Mouse (Mus musculus): ENCODE data around the gene Timp1.
A peak's percentile ranks its signal among the peaks of the same experiment; 100 is the strongest.

The Timp1 gene

DNA sequence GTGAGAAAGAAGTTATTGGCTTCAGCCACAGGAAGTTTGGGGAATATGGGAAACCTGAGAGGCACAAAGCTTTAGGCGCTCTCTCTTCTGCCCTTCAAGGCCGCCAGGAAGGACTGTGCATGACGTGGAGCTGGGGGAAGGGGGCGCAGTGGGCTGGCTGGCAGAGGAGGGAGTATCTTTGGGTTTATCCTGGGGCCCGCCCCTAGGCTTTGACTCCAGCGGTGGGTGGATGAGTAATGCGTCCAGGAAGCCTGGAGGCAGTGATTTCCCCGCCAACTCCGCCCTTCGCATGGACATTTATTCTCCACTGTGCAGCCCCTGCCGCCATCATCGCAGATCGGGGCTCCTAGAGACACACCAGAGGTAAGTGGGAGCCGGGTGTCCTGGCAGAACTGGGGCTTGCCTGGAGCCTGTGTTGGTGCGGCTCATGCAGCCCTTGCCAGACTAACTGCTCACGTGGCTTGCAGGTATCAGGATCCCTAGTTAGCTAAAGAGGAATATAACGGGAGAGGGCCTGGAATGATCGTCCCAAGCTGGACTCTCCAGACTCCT is at the start of gene Timp1:
Gene Timp1 (plus strand): TSS at position 205 of the 552 bp plus-strand sequence.
- no peak for DNase-seq (ENCODE audit: low read depth, low spot score)

GRCm38 (mm10) chrX:20828934-20829333 is 41.0 kb upstream of the Timp1 start:
- DNase-seq (ENCODE audit: low read depth, low spot score) = no peak

- DNase-seq (ENCODE audit: low read depth, low spot score) = no peak
These were observed 22.7 kb upstream of the Timp1 start for GRCm38 (mm10) chrX:20847232-20847631.

- no peak for DNase-seq (ENCODE audit: low read depth, low spot score)
These were observed 22.1 kb upstream of the Timp1 start for GRCm38 (mm10) chrX:20847816-20848215.

- DNase-seq (ENCODE audit: low read depth, low spot score) = peak; percentile 90
These were observed 21.5 kb upstream of the Timp1 start for GRCm38 (mm10) chrX:20848256-20848984.

DNA sequence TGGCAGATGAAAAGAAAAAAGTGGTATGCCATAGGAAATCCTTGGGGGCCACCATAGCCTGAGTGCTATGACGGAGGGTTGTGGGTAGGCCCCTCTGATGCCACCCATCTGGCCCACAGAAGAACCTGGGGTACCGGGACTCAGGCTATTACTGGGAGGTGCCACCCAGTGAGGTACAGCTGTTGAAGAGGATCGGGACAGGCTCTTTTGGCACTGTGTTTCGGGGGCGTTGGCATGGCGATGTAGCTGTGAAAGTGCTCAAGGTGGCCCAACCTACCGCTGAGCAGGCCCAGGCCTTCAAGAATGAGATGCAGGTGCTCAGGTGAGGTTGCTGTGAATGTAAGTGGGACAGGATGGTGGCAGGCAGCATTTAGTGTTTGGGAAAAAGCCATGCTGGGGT is 16.2 kb upstream of the Timp1 start:
- no peak for DNase-seq (ENCODE audit: low read depth, low spot score)

- DNase-seq (ENCODE audit: low read depth, low spot score) = no peak
These were observed 8.4 kb upstream of the Timp1 start for GRCm38 (mm10) chrX:20861453-20862104.

DNA sequence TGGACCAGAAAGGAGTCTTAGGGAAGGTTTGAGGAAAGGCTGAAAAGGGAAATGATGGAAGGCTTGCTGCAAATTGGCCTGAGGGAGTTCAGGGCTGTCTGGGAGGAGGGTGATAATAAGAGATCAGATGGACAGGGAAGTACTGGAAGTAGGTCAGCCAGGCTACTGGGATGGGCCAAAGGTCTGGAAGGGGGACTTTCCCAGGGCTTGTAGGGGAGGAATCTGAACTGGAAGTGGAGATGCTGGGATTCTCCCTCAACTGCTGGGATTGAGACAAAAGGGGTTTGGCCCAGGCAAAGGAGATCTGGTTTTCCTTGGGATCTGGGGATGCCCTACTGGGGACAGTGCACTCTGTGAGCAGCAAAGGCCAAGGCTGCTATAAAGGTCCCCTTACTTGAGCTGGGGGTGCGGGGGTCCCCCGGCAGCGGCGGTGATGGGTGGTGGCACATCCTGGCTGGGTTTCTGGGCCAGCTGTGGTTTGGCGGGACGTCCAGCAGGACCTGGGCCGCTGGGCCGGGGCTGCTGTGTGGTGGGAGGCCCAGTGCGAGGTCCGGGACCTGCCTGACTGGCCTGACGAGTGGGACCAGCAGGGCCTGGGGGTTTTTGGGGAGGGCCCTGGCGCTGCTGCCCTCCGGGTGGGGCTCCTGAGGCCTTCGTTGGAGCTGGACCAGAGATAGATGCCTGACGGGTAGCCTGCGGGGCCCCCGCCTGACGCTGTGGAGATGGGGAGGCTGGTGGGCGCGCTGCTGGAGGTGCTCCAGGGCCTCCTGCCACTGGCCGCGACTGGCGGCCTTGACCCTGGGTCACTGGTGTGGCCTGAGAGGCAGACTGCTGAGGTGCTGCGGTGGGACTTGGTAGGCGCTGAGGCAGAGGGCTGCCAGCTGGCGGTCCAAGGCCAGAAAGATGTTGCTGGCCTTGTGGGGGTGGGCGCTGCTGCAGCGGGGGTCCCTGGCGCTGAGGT is 7.6 kb upstream of the Timp1 start:
- DNase-seq (ENCODE audit: low read depth, low spot score) = no peak

DNA sequence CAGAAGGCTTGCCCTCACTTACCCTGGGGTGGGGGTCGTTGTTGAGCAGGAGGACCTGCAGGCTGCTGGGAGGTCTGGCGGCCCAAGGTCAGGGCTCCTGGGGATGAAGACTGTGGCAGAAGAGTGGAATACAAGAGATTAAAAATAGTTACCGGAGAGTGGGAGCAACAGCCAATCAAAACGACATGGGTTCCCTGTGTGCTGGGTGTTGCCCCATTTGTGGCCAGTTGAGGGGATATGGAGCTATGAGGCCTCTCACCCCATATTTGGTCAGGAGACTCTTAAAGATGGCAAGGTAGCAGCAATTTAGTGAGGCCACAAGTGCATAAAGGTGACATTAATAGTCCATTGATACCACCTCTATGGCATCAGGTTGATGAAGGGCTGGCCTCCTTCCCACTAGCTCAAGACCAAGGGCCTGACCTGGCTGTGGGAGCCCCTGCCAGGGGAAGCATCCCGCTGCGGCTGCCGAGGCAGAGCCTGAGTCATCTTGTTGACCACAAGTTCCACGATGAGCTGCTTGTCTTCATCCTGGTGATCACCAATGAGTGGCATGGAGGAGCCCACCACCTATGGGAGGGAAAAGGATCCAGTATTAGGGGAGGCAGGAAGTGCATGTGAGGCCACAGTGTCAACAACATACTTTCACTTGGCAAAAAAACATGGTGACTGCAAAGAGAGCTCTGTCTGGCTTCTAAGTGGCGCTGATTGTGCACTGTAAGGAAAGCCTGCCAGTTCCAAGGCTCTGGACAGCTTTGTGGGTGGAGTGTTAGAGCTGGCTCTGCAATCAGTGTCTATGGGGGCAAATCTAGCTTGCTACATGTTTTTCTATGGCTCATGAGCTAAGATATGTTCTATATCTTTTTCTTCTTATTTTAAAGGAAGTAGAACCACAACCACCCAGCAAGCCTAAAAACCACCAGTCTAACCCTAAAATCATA is 6.5 kb upstream of the Timp1 start:
- DNase-seq (ENCODE audit: low read depth, low spot score) = no peak

DNA sequence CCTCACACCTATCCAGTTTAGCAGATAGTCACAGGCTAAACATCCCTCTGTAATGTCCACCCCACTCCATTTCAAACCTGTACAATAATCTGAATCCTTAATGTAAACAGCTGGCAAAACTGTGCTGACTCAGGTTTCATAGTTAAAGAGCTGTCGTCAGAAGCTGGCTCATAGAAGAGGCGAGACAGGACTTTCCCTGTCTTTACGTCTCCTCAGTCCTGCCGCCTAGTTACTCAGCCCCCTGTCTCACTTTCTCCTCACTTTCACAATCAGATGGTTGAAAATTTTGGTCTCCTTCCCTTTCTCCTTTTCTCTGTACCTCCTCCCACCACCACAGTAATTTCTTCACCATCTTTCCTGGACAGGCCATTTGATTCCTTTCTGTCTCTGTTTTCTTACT is 1.9 kb upstream of the Timp1 start:
- DNase-seq (ENCODE audit: low read depth, low spot score) = no peak

DNA sequence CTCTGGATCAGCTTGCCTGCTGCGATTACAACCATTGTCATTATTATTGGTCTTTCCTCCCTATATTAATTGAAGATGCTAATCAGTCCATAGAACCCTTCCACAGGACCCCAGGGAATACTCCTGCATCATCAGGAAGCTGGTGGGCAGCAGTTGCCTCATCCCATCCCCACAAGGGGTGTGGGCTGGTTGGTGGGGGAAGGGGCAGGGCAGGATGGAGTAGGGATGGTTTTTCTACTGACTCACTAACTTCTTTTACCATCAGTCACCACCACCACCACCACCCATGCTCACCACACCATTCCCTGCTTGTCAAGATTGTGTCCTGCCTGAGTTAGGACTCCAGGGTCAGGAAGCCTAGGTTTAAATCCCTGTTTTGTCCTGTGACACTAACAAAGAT is 763 bp upstream of the Timp1 start:
- no peak for DNase-seq (ENCODE audit: low read depth, low spot score)

GRCm38 (mm10) chrX:20872928-20873500 is 3.0 kb downstream of the Timp1 start:
- DNase-seq (ENCODE audit: low read depth, low spot score) = no peak

DNA sequence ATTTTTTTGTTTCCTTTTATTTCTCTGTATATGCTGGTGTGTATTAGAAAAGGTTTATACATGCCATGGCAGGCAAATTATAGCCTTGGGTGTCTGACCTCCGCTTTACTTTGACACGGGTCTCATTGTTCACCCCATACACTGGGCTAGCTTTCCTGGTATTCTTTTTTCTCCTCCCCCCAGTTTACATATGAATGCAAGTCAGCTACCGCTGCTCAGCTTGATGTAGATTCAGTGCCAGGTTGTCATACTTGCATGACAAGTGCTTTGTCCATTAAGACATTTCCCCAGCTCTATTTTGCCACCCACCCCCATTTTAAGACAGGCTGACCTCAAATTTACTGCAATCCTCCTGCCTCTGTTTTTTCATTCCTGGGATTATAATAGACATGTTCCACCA is 5.3 kb downstream of the Timp1 start:
- DNase-seq (ENCODE audit: low read depth, low spot score) = no peak

- no peak for DNase-seq (ENCODE audit: low read depth, low spot score)
These were observed 40.1 kb downstream of the Timp1 start for GRCm38 (mm10) chrX:20910074-20910473.

- no peak for DNase-seq (ENCODE audit: low read depth, low spot score)
These were observed 43.8 kb downstream of the Timp1 start for GRCm38 (mm10) chrX:20913726-20914125.

DNA sequence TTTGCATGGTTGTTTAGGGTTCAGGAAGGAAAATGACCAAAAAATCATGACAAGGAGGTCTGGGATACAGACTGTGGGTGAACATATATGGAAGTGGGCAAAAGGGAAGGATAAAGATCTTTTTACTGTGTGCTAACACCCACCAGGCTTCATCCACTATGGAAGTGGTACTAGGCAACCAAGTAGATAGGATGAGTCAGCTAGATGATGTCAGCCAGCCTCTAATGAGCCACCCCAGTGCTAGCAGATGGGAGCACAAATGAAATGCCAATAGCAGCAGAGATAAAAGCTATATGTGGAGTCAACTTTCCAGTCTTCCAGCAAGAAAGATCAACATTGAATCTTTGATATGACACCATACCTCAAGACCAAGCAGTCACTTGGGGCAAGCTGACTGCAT is 45.1 kb downstream of the Timp1 start:
- DNase-seq (ENCODE audit: low read depth, low spot score) = no peak

GRCm38 (mm10) chrX:20920249-20920843 is 50.4 kb downstream of the Timp1 start:
- no peak for DNase-seq (ENCODE audit: low read depth, low spot score)

DNA sequence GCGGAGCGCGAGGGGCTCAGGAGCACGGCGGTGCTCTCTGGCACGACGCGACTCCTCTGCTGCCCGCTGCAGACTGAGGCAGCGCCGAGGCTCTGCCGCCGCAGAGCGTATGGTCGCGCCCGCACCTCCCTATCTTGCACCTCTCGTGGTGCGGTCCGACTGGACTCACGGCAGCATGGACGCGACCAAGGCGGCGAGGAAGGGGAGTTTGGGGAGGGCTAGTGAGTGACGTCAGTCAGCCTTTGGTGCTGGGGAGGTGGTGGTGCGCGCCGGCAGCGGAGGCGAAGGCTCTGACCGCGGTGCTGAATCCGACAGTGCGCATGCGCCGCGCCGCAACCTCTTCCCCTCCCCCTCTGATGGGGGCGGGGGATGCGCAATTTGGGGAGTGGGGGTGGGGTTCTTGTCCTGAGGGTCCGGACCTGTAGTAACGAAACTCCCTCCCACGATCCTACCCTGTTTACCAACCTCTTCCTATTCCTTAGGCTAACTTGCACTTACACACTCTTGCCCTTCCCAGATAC is 50.9 kb downstream of the Timp1 start, which contains the start of gene Syn1:
Gene Syn1 (minus strand): TSS at position 161 of the 521 bp plus-strand sequence.
- peak; percentile 76 for DNase-seq (ENCODE audit: low read depth, low spot score)

- no peak for DNase-seq (ENCODE audit: low read depth, low spot score)
These were observed 51.4 kb downstream of the Timp1 start for GRCm38 (mm10) chrX:20921366-20921765.

GRCm38 (mm10) chrX:20923506-20923905 is 53.5 kb downstream of the Timp1 start:
- no peak for DNase-seq (ENCODE audit: low read depth, low spot score)

Measured in retina, postnatal 7 days (tissue).